Mouse (Mus musculus) kidney, embryonic 14.5 days (tissue): Measurements from ENCODE around the gene Zfhx2. TPM values are rescaled to one million over a fixed set of nuclear protein-coding genes. Genes with fewer than 3 reads are reported as not detected.

Experiments used
- ATAC-seq: fragments of 200-750 bp; cut with Nextera tagmentation; 2 replicates; pipeline ENCODE4 v1.8.0; 2017; ENCODE audit warnings: moderate number of reproducible peaks, mild to moderate bottlenecking, moderate TSS enrichment, moderate library complexity; ENCODE audit not compliant: low FRiP score, low TSS enrichment
- H3K27ac ChIP-seq: fragments of 300-500 bp; sonication (generic); 2 replicates; pipeline ENCODE4 v1.5.1; 2014; ENCODE audit warnings: low read depth, mild to moderate bottlenecking, low read length, moderate library complexity, mixed read lengths
- H3K27me3 ChIP-seq: fragments of 300-500 bp; sonication (generic); 2 replicates; pipeline ENCODE4 v1.6.1; 2014; ENCODE audit warnings: mild to moderate bottlenecking, low read length; ENCODE audit not compliant: control insufficient read depth, insufficient read depth
- H3K36me3 ChIP-seq: fragments of 300-500 bp; sonication (generic); 2 replicates; pipeline ENCODE4 v1.6.1; 2014; ENCODE audit warnings: low read length, mixed read lengths; ENCODE audit not compliant: control insufficient read depth, insufficient read depth
- H3K4me1 ChIP-seq: fragments of 300-500 bp; sonication (generic); 2 replicates; pipeline ENCODE4 v1.6.1; 2014; ENCODE audit warnings: low read length, mixed read lengths; ENCODE audit not compliant: control insufficient read depth, insufficient read depth
- H3K4me2 ChIP-seq: fragments of 300-500 bp; sonication (generic); replicated peaks from 2 replicates; pipeline ENCODE4 v1.6.1; 2014; ENCODE audit warnings: low read depth, mild to moderate bottlenecking, low read length
- H3K4me3 ChIP-seq: fragments of 300-500 bp; sonication (generic); 2 replicates; pipeline ENCODE4 v1.5.1; 2014; ENCODE audit warnings: mild to moderate bottlenecking, low read length
- H3K9ac ChIP-seq: fragments of 300-500 bp; sonication (generic); 2 replicates; pipeline ENCODE4 v1.6.1; 2014; ENCODE audit warnings: low read depth, mild to moderate bottlenecking, low read length, moderate library complexity
- H3K9me3 ChIP-seq: fragments of 300-500 bp; sonication (generic); 2 replicates; pipeline ENCODE4 v1.6.1; 2016; ENCODE audit warnings: low read length; ENCODE audit not compliant: control insufficient read depth
- WGBS: fragments of 180-500 bp; shearing (Covaris S2); extraction: QIAGEN DNeasy Blood & Tissue Kit; methylation state at CpG from one replicate; pipeline ENCODE4 v1.1.7; 2014; 5-methylcytosine and 5-hydroxymethylcytosine counted together
- polyA plus RNA-seq: library from polyadenylated mRNA; unstranded; fragments of >200 nt; fragmentation: Nextera tagmentation; extraction: Ambion mirVana; gene quantifications from 2 replicates; pipeline ENCODE4 v1.2.1, GENCODE M21; 2014

Zfhx2 gene
- polyA plus RNA-seq, 1 experiment from 2014 or later, result 6.4 TPM

DNA sequence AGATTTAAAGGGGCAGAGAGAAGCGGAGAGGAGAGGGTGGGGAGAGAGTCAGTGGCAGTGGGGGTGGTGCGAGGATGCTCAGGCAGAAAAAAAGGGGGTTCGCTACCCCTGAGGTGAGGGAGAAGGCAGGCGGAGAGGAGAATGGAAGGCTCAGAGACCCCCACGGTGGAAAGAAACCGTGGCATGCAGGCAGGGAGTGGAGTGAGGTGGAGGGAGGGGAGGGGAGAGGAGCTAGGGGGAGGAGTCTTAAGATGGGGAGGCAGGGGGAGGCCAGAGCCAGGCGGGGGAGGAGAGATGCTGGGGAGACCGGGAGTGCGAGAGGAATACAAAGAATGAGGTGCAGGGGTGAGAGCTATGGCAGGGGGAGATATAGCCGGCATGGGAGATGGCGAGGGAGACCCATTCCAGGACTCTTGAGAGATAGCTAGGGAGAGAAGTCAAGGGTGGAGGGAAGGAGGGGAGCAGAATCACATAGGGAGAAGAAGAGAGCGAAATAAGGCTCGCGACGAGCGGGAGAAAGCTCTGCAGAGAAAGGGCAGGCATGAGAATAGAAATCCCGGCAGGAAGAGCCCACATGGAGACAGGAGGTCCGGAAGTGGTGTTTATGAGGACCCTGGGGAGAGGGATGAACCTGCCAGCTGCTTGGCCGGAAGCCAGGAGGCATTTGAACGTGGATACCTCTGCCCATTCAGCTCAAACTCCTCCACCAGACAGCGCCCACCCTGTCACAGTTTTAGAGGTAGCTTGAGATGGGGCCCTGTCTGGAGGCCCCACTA lies 24.5 kb upstream of the Zfhx2 start, which contains the start of gene Jph4:
Gene Jph4, minus strand, starts transcription at position 511 of the 776 bp plus-strand sequence.
- no peak for ATAC-seq
- no peak within 1 kb of the TSS for H3K9ac ChIP-seq
- no peaks in the 10 kb centered on the region for H3K9me3 ChIP-seq
- peak within 1 kb of the TSS; percentile 98 for H3K4me2 ChIP-seq
- peaks cover 17% of the 10 kb centered on the region; the same call in 1 of the 2 replicates for H3K4me1 ChIP-seq
- no peak within 1 kb of the TSS for H3K27ac ChIP-seq
- peak within 1 kb of the TSS; percentile 59 for H3K4me3 ChIP-seq
- peaks cover 28% of the 10 kb centered on the region for H3K27me3 ChIP-seq
- no peaks in the 10 kb centered on the region for H3K36me3 ChIP-seq
- 5% methylated on average over 21 of the region's 21 CpGs for WGBS

DNA sequence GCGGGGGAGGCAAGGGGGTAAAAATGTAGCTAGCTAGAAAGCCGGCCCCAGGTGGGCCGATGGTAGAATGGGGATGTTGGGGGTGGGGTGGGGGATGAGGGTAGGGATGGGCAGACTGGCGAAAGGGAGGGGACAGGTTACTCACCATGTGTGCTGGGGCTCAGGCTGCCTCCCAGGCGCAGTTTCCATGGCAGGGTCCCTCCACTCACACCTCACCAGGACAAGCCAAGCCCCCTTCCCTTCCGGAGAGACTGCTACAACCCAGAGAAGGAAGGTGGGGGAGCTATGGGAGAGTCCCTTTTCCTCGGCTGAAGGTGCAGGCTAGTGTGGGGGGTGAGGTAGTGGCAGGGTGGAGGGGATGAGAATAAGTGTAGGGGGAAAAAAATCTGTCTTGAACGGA lies 23.7 kb upstream of the Zfhx2 start:
- ATAC-seq, result 0 out of 2 replicates have a peak, but pooled peaks have one; percentile 25
- peaks cover 29% of the 10 kb centered on the region for H3K27me3 ChIP-seq
- no peaks in the 10 kb centered on the region for H3K36me3 ChIP-seq
- no peaks in the 10 kb centered on the region for H3K9me3 ChIP-seq
- H3K4me1 ChIP-seq, result peaks cover 17% of the 10 kb centered on the region; the same call in 1 of the 2 replicates
- H3K9ac ChIP-seq, result no peak overlapping the region; the same call in 1 of the 2 replicates
- peak overlapping the region; percentile 59 for H3K4me3 ChIP-seq
- WGBS, result 0% methylated on average over 8 of the region's 8 CpGs
- peak overlapping the region; percentile 98 for H3K4me2 ChIP-seq
- no peak overlapping the region for H3K27ac ChIP-seq

DNA sequence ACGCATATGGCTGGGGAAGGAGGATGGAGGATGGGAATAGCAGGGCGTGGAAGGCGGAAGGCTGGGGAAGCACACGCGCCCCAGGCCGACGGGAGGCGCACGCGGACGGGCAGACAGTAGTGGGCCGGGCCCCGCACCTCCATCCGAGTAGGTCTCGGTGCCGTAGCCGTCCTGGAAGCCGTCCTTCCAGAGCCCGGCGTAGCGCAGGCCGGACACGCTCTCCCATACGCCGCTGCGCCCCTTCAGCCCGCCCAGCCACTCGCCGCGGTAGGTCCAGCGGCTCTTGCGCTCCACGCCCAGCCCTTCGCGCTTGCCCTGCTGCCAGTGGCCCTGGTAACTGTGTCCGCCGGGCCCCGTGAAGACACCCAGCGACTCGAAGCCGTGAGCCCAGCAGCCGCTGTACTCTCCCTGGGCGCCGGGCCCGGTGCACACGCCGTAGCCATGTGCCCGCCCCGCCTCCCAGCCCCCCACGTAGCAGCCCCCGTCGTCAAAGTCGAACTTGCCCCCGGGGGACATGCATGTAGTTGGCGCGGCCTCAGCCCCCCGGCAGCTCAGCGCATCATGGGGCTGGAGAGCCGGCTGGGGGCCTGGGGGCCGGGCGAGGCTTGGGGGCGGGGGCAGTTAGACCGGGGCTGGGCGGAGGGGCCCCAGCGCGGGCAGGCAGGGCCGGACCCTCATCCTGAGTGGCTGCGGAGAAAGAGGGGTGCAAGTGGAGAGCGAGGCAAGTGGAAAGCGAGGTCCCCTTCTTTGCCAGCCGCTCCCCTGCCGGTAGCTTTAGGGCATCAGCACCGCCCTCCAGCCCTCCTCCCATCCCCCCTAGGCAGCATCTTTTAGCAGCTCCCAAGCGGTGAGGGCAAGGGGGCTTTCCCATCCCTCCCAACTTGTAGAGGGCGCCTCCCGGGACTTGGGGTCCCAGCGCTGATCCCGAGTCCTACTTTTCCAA lies 22.9 kb upstream of the Zfhx2 start:
- peak overlapping the region; percentile 59 for H3K4me3 ChIP-seq
- no peaks in the 10 kb centered on the region for H3K9me3 ChIP-seq
- H3K4me1 ChIP-seq, result peaks cover 17% of the 10 kb centered on the region; the same call in 1 of the 2 replicates
- no peak overlapping the region for H3K27ac ChIP-seq
- H3K36me3 ChIP-seq, result no peaks in the 10 kb centered on the region
- peak; percentile 63 for ATAC-seq
- H3K9ac ChIP-seq, result peak overlapping the region; percentile 59
- H3K27me3 ChIP-seq, result peaks cover 35% of the 10 kb centered on the region
- WGBS, result under 1% methylated on average over 67 of the region's 78 CpGs
- H3K4me2 ChIP-seq, result peak overlapping the region; percentile 98

DNA sequence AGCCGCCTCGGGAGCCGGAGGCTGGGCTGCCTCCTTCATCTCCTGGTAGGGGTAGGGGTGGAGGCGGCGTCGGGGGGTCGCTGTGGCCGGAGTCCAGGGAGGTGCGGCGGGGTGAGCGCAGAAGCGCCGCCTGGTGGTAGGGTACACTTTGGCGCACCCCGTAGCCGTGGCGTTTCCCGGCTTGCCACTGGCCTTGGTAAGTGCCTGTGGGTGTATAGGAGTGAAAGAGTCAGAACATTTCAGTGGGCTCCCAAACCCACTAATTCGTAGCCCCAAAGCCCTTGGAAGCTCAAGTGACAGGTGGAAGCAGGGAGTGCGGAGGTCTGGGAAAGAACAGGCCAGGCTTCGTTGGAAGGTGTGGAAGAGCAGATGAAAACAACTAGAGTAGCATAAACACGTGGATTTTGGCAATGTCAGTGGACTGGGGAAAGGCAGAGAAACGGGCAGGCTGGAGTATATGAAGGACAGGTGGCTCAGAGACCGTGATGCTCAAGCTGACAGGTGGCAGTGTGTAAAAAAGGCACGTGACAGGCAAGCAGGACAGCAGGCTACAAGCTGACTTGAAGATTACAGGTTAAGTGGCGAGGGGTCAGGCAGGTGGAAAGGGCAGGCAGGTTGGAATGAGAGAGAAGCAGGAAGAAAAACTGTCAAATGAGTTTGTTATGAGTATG lies 22.0 kb upstream of the Zfhx2 start:
- peak overlapping the region; percentile 59; the same call in 1 of the 2 replicates for H3K9ac ChIP-seq
- H3K27me3 ChIP-seq, result peaks cover 42% of the 10 kb centered on the region
- peaks cover 22% of the 10 kb centered on the region; the same call in 1 of the 2 replicates for H3K4me1 ChIP-seq
- peak overlapping the region; percentile 98 for H3K4me2 ChIP-seq
- H3K36me3 ChIP-seq, result no peaks in the 10 kb centered on the region
- ATAC-seq, result no peak
- no peaks in the 10 kb centered on the region for H3K9me3 ChIP-seq
- WGBS, result 13% methylated on average over 26 of the region's 26 CpGs
- H3K27ac ChIP-seq, result no peak overlapping the region
- peak overlapping the region; percentile 59 for H3K4me3 ChIP-seq

DNA sequence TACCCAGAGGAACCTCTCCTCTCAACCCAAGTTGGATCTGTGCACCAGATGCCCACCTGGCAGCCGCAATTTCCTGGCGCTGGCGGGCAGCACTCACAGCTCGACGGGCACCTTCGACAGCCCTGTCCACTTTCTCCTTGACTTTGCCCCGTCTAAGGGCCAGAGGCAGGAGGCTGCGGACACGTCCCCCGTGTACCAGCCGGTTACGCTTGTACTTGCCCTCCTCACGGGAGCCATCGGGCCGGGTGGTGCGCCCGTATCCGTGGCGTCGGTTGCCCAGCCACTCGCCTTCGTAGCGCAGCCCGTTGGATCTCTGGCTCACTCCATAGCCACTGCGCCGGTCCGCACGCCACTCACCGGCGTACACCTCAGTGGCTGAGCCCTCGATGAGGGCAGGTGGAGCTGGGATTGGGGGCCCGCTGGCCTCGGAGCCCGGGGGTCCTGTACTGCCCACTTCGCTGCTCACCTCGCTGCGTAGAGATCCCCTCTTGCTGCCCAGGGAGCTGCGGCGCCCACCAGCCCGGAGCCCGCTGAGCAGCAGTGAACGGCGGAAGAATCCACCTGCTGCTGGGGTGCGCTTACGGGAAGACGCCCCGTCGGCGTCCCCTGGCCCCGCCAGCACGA lies 21.3 kb upstream of the Zfhx2 start:
- Histone ChIP-seq H3K4me2 (peak overlapping the region; percentile 98; the same call in 1 of the 2 replicates), H3K9ac (no peak overlapping the region), H3K27me3 (peaks cover 42% of the 10 kb centered on the region), H3K4me1 (peaks cover 22% of the 10 kb centered on the region; the same call in 1 of the 2 replicates), H3K4me3 (no peak overlapping the region; the same call in 1 of the 2 replicates), H3K36me3 (no peaks in the 10 kb centered on the region), H3K9me3 (no peaks in the 10 kb centered on the region), H3K27ac (no peak overlapping the region)
- no peak for ATAC-seq
- 72% methylated on average over 50 of the region's 51 CpGs for WGBS

DNA sequence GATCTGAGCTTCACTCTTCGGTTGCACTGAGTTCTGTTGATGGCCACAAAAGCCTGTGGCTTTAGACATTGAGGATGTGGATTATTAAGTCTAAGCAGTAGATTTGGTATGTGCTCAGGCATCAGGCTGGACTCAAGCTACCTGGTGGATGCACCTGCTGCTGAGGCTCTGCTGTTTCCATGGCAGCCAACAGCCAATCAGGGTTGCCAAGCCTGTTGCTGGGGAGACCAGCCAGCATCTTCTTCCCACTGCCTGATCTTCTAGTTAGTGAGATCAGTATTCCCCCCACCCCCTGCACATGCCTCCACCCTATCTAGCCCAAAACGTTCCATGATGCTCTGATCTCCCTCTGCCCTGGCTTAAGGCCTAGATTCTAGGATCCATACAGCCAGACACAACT lies 19.6 kb upstream of the Zfhx2 start:
- no peak for ATAC-seq
- Histone ChIP-seq H3K27ac (no peak overlapping the region), H3K9me3 (no peaks in the 10 kb centered on the region), H3K9ac (no peak overlapping the region), H3K4me3 (no peak overlapping the region), H3K4me2 (no peak overlapping the region), H3K27me3 (peaks cover 42% of the 10 kb centered on the region), H3K4me1 (peaks cover 22% of the 10 kb centered on the region; the same call in 1 of the 2 replicates), H3K36me3 (no peaks in the 10 kb centered on the region)
- WGBS, result 84% methylated on average over 2 of the region's 2 CpGs

DNA sequence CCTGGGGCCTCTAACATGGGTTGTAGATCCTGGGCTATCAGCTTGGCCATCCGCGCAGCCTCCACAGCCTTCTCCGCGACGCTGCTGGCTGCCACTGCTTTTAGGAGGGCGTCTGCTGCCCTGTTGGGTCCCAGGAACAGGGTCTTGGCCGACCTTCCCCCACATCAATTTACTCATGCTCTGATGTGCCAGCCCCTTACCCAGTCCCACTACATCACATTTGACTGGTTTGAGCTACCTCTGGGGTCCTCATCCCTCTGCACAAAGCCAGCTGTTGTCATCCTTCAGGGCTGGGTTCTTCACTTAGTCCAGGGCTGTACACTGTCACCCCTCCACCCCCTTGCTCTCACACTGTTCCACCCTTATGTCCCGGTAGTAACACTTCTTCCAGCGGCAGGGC lies 18.0 kb upstream of the Zfhx2 start:
- H3K36me3 ChIP-seq, result no peaks in the 10 kb centered on the region

More for the DNA sequence above, 18.0 kb upstream of the Zfhx2 start:
- H3K27me3 ChIP-seq, result peaks cover 35% of the 10 kb centered on the region
- 31% methylated on average over 9 of the region's 9 CpGs for WGBS
- no peak for ATAC-seq
- no peak overlapping the region for H3K27ac ChIP-seq
- no peak overlapping the region for H3K4me3 ChIP-seq
- no peaks in the 10 kb centered on the region for H3K9me3 ChIP-seq
- H3K9ac ChIP-seq, result no peak overlapping the region
- no peak overlapping the region for H3K4me2 ChIP-seq
- peaks cover 17% of the 10 kb centered on the region for H3K4me1 ChIP-seq
